Mouse (Mus musculus): ENCODE data around the gene Olfr881. TPM values are rescaled to one million over a fixed set of nuclear protein-coding genes. Genes with fewer than 3 reads are reported as not detected.

The Olfr881 gene
- polyA plus RNA-seq (2015; fragmentation: Nextera tagmentation; extraction: Ambion mirVana), result not detected in 2 replicates

DNA sequence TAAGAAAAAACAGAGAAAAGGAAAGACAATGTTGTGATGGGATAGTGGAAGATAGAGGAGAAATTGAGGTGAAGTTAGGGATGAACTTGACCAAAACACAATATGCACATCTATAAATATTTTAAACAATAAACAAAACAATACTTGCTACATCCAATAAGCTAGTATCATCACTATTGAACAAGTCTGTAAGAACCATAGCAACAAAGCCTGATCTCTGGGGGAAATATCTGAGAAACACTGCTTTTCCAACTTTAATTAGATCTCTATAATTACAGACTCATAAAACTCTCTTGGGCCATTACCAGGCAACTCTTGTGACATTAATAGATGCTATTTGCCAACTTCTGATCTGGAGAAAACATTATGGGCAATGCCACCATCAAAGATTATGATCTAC, at the start of gene Olfr881:
Gene Olfr881 (plus strand): TSS at position 301 of the 400 bp plus-strand sequence.
- Histone ChIP-seq H3K4me2 (ENCODE audit: low read depth, low read length) (no peak within 1 kb of the TSS), H3K36me3 (ENCODE audit: control insufficient read depth, insufficient read depth) (no peaks in the 10 kb centered on the region), H3K4me1 (ENCODE audit: control insufficient read depth, insufficient read depth, low read length) (no peaks in the 10 kb centered on the region), H3K27me3 (ENCODE audit: control insufficient read depth, insufficient read depth, low read length) (no peaks in the 10 kb centered on the region), H3K9ac (ENCODE audit: low read length) (no peak within 1 kb of the TSS), H3K9me3 (replicated peaks; ENCODE audit: control insufficient read depth, low read length) (no peaks in the 10 kb centered on the region), H3K27ac (ENCODE audit: low read length) (no peak within 1 kb of the TSS), H3K4me3 (ENCODE audit: low read length) (no peak within 1 kb of the TSS)
- ATAC-seq (replicated peaks; ENCODE audit: extremely low read depth, insufficient read depth, low FRiP score), result no peak

DNA sequence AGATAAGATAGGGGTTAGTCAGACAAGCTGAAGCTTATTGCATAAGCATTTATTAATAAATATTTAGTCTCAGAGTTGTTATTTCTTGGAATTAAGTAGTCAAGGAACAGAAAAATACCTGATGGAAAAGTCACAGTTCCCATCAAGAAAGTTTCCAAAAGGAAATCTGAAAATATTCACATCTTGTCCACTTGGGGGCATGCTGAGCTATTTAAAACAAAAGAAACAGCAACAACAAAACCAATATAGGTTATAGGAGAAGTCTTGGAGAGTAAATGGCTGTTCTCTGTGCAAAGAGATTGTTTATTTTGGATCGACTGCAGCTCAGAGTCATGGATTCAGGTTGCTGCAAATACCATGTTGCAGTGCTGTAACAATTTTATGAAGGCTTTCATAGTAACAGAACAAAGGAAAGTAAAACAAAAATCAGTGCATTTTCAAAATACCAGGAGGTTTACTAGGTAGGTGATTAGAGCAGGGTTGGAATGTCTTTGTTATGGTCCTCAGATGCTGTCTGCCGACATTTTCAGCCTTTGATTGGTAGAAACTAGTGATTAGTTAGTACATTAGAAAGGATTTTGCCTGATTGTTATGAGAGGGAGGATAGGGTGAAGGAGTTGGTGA, 7.1 kb downstream of the Olfr881 start:
- Histone ChIP-seq H3K9me3 (replicated peaks; ENCODE audit: control insufficient read depth, low read length) (no peaks in the 10 kb centered on the region), H3K4me2 (ENCODE audit: low read depth, low read length) (no peak overlapping the region)
- 29% methylated on average over 2 of the region's 2 CpGs for WGBS

DNA sequence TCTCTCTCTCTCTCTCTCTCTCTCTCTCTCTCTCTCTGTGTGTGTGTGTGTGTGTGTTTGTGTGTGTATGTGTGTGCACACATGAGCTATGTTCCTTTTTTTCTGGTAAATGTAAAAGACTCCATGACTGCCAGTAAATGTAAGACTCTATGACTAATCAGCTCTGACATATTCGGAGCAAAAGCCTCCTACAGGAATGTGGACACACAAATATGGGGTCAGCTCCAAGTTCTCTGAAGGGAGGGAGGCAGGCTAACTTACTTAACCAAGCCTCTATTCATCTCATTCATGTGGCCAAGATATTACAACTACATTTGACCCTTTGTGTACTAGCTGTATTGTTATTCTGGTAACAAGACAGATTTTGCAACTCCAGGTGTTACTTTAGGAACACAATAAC, 8.4 kb downstream of the Olfr881 start:
- H3K27ac ChIP-seq (ENCODE audit: low read length), result no peak overlapping the region
- no peaks in the 10 kb centered on the region for H3K9me3 ChIP-seq (replicated peaks; ENCODE audit: control insufficient read depth, low read length)
- no peak overlapping the region for H3K4me2 ChIP-seq (ENCODE audit: low read depth, low read length)
- H3K27me3 ChIP-seq (ENCODE audit: control insufficient read depth, insufficient read depth, low read length), result no peaks in the 10 kb centered on the region
- no peak for ATAC-seq (replicated peaks; ENCODE audit: extremely low read depth, insufficient read depth, low FRiP score)
- 33% methylated on average over 1 of the region's 1 CpGs for WGBS
- H3K36me3 ChIP-seq (ENCODE audit: control insufficient read depth, insufficient read depth), result no peaks in the 10 kb centered on the region
- no peak overlapping the region for H3K4me3 ChIP-seq (ENCODE audit: low read length)
- no peak overlapping the region for H3K9ac ChIP-seq (ENCODE audit: low read length)
- no peaks in the 10 kb centered on the region for H3K4me1 ChIP-seq (ENCODE audit: control insufficient read depth, insufficient read depth, low read length)

More for the DNA sequence above, 7.1 kb downstream of the Olfr881 start:
- Histone ChIP-seq H3K36me3 (ENCODE audit: control insufficient read depth, insufficient read depth) (no peaks in the 10 kb centered on the region), H3K27me3 (ENCODE audit: control insufficient read depth, insufficient read depth, low read length) (no peaks in the 10 kb centered on the region), H3K27ac (ENCODE audit: low read length) (no peak overlapping the region), H3K9ac (ENCODE audit: low read length) (no peak overlapping the region), H3K4me1 (ENCODE audit: control insufficient read depth, insufficient read depth, low read length) (no peaks in the 10 kb centered on the region), H3K4me3 (ENCODE audit: low read length) (no peak overlapping the region)
- ATAC-seq (replicated peaks; ENCODE audit: extremely low read depth, insufficient read depth, low FRiP score), result no peak

DNA sequence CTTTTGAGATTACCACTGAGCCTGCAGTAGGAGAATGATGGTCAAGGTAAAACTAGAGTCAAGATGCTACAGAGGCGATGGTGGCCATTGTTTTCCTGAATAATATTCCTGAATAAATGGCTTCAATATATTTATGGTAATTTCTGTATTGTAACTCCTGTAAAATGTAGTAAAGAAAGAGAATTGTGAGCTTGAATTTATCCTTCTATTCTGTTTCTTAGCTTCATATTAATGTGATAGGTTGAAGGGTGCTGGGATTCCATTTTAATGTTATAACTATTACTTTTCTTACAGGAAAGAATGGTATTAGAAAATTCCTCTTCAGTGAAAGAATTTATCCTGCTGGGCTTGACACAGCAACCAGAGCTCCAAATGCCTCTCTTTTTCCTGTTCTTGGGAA, 33.9 kb downstream of the Olfr881 start, which contains the start of gene Olfr883:
Gene Olfr883 (plus strand): TSS at position 301 of the 400 bp plus-strand sequence.
- Histone ChIP-seq H3K4me3 (ENCODE audit: low read length) (no peak within 1 kb of the TSS), H3K4me2 (ENCODE audit: low read depth, low read length) (no peak within 1 kb of the TSS), H3K36me3 (ENCODE audit: control insufficient read depth, insufficient read depth) (no peaks in the 10 kb centered on the region), H3K9me3 (replicated peaks; ENCODE audit: control insufficient read depth, low read length) (no peaks in the 10 kb centered on the region), H3K27me3 (ENCODE audit: control insufficient read depth, insufficient read depth, low read length) (no peaks in the 10 kb centered on the region), H3K4me1 (ENCODE audit: control insufficient read depth, insufficient read depth, low read length) (no peaks in the 10 kb centered on the region), H3K9ac (ENCODE audit: low read length) (no peak within 1 kb of the TSS), H3K27ac (ENCODE audit: low read length) (no peak within 1 kb of the TSS)
- 63% methylated on average over 1 of the region's 1 CpGs for WGBS
- ATAC-seq (replicated peaks; ENCODE audit: extremely low read depth, insufficient read depth, low FRiP score), result no peak

Other genes with a start within 250 kb of the Olfr881 start
- gene Olfr874, start 246.7 kb upstream of the Olfr881 start, polyA plus RNA-seq (2015; fragmentation: Nextera tagmentation; extraction: Ambion mirVana), result not detected in 2 replicates
- gene Olfr875, start 220.0 kb upstream of the Olfr881 start, polyA plus RNA-seq (2015; fragmentation: Nextera tagmentation; extraction: Ambion mirVana), result not detected in 2 replicates
- not detected in 2 replicates for gene Olfr876, start 188.8 kb upstream of the Olfr881 start, polyA plus RNA-seq (2015; fragmentation: Nextera tagmentation; extraction: Ambion mirVana)
- not detected in 2 replicates for gene Olfr877, start 137.6 kb upstream of the Olfr881 start, polyA plus RNA-seq (2015; fragmentation: Nextera tagmentation; extraction: Ambion mirVana)
- gene Olfr145, start 95.1 kb upstream of the Olfr881 start, polyA plus RNA-seq (2015; fragmentation: Nextera tagmentation; extraction: Ambion mirVana), result not detected in 2 replicates
- not detected in 2 replicates for gene Olfr878, start 74.0 kb upstream of the Olfr881 start, polyA plus RNA-seq (2015; fragmentation: Nextera tagmentation; extraction: Ambion mirVana)
- gene Olfr883, start 34.0 kb downstream of the Olfr881 start, polyA plus RNA-seq (2015; fragmentation: Nextera tagmentation; extraction: Ambion mirVana), result not detected in 2 replicates
- gene Olfr884, start 54.7 kb downstream of the Olfr881 start, polyA plus RNA-seq (2015; fragmentation: Nextera tagmentation; extraction: Ambion mirVana), result not detected in 2 replicates
- not detected in 2 replicates for gene Olfr885, start 69.5 kb downstream of the Olfr881 start, polyA plus RNA-seq (2015; fragmentation: Nextera tagmentation; extraction: Ambion mirVana)
- not detected in 2 replicates for gene Olfr887, start 92.2 kb downstream of the Olfr881 start, polyA plus RNA-seq (2015; fragmentation: Nextera tagmentation; extraction: Ambion mirVana)
- gene Olfr888, start 116.3 kb downstream of the Olfr881 start, polyA plus RNA-seq (2015; fragmentation: Nextera tagmentation; extraction: Ambion mirVana), result not detected in 2 replicates
- 0.02 and 0.04 TPM in 2 replicates for gene Olfr889, start 123.4 kb downstream of the Olfr881 start, polyA plus RNA-seq (2015; fragmentation: Nextera tagmentation; extraction: Ambion mirVana)
- gene Olfr890, start 150.7 kb downstream of the Olfr881 start, polyA plus RNA-seq (2015; fragmentation: Nextera tagmentation; extraction: Ambion mirVana), result not detected in 2 replicates
- not detected in 2 replicates for gene Olfr891, start 189.0 kb downstream of the Olfr881 start, polyA plus RNA-seq (2015; fragmentation: Nextera tagmentation; extraction: Ambion mirVana)
- gene Olfr893, start 216.5 kb downstream of the Olfr881 start, polyA plus RNA-seq (2015; fragmentation: Nextera tagmentation; extraction: Ambion mirVana), result not detected in 2 replicates
- not detected in 2 replicates for gene Olfr894, start 226.2 kb downstream of the Olfr881 start, polyA plus RNA-seq (2015; fragmentation: Nextera tagmentation; extraction: Ambion mirVana)